Mouse (Mus musculus) erythroid progenitor cell, adult 5-6 weeks (primary cell): ENCODE measurements around the gene Frmd5. TPM values are rescaled to one million over a fixed set of nuclear protein-coding genes. Genes with fewer than 3 reads are reported as not detected.
"Not testable (repeated sequence)": the region's sequence is repeated elsewhere in the genome, so short reads cannot be mapped to it uniquely, and the experiment has no call there.

Experiments
- ATAC-seq: replicated peaks from 2 replicates; pipeline ENCODE4 v1.8.0; 2016; ENCODE audit warnings: moderate number of reproducible peaks, mild to moderate bottlenecking, moderate TSS enrichment, inconsistent platforms; ENCODE audit not compliant: poor library complexity, low FRiP score, severe bottlenecking
- total RNA-seq, 2 experiments: library from RNA; stranded (forward) in 1 of 2; stranded (reverse) in 1 of 2; fragments of 150-400 nt in 1 of 2; fragments of 186-747, 209-891 nt in 1 of 2; gene quantifications; 2 replicates each; pipeline versions ENCODE4 v1.2.3 to v1.2.4; 2015 to 2017; ENCODE audit warnings: low replicate concordance in 2 of 2

Gene Frmd5
- not detected in 2 replicates for total RNA-seq (2015; ENCODE audit: low replicate concordance)
- 0.26 TPM in 1 of 2 replicates, not detected in the other for total RNA-seq (2017; ENCODE audit: low replicate concordance)

DNA sequence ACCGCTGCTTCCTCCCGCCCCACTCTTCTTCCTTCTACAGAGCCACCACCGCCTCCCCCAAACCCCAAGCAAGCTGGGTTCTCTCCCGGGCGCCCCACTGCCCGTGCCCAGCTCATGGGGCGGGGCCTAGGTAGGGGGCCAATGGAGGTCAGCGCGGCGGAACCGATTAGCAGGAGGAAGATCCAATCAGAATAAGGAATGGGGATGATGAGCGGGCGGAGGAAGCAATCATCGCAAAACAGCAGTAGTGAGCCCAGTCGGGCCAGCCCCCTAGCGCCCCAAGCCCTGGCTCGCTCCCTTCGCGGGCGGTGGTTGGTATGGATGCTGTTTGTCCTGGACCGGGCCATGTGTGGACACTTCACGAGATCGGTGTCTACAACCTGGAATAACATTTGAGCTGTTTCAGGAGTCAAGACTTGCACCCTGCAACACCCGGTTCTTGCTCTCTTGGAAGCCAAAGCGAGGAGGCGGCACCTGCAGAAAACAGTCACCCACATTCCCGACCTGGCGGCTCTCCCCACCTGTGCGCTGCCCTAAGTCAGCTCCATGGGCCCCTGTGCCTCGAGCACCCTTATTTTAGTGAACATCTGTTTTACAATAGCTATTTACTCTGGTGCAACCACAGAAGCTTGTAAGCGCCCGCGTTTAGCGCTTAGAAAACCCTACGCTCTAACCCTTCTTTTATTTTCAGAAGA lies at the start of gene Frmd5:
TSS of gene Frmd5 (minus strand) at position 129 of the 695 bp plus-strand sequence.
- ATAC-seq: peak; percentile 42

DNA sequence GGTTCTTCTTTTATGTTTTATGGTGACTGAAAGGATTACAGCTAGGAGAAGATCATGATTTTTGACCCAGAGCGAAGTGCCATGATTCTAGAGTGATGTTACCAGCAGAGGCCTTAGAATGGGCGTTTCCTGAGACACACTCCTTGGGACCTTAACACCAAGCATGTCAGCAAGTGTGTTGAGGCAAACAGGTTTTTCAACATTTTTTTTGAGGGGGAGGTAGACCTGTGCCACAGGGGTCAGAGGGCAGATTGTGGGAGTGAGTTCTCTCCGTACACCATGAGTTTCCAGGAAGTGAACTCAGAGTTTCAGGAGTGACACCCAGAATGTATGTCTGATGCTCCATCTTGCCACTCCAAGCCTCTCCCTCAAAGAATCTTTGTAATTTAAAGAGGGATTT lies 47.1 kb upstream of the Frmd5 start:
- ATAC-seq: no peak

DNA sequence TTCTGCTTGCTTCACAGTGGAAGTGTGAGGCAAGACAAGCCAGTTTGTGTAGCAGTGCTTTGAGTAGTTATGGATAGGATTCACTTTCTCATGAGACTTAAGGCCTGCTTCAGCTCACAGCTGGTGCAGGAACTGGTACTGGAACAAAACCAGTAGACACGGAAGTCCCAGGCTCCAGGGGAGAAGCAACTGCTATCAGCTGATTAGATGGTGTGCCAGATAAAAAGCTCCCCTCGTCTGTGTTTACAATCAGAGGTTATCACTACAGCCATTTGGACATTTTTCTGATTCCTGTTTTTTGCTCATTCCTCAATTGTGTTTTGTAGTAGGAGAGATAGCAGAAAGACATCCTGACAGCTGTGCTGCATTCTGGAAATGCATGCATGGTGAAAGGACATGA lies 45.2 kb upstream of the Frmd5 start:
- ATAC-seq: no peak

DNA sequence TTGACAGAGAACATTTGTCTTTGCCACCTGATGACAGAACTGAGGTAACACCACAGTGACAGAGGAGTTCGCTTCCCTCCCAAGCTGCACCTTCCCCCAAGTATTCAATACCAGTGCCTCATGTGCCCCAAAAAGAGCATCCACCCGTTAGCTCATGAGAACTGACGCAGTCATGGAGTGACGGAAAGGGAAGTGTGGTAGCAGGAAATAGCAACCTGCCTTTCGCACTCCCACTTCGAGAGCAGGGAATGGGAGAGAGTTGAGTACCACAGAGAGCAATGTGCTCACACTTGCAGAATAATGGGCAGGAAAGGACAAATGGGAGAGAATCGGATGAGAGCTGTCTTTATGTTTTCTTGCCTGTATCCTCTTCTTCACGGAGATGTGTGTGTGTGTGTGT lies 39.2 kb upstream of the Frmd5 start:
- no peak for ATAC-seq

DNA sequence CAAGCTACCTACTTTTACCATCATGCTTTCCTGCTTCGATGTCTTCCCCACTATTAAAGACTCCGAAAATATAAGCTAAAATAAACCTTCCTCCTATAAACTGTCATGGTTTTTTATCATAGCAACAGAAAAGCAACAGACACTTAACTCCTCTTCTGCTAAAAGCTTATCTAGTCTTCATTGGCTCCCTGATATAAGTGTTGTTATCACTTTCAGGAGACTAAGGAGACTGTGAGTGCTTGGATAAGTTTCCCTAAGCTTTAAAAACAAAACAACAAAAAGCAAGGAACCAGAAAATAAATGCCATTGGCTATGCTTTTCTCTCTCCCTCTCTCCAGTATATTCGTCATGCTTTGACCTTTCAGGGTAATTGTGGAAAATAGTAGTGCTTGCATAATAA lies 35.4 kb upstream of the Frmd5 start:
- no peak for ATAC-seq

DNA sequence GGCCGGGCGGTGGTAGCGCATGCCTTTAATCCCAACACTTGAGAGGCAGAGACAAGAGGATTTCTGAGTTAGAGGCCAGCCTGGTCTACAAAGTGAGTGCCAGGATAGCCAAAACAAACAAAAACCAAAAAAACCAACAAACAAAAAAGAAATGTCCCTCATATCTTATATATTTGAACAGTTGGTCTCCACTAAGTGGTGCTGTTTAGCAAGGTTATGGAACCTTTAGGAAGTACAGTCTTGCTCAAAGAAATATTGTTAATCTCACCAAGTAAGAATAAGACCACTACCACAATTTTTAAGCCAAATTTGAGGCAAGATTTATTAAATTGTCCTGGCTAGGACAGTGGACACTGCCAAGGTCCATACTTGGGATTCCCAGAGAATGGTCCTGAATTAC lies 34.6 kb upstream of the Frmd5 start:
- no peak for ATAC-seq

DNA sequence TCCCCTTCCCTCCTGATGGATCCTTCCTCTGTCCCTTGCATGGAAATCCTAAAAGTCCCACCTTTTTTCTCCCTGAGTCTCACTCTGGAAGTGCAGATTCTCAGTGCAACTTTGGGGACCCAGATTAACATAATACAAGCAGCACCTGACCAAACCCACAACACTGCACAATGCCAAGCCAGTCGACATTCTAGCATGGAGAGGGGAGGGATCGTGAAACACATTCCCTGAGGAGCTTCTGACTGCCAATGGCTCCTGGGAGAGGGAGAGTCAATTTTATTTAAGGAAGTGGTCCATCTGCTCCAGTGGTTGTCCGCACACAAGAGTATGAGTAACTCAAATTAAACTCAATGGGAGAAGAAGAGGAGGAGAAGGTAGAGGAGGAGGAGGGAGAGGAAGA lies 28.0 kb upstream of the Frmd5 start:
- ATAC-seq: no peak

DNA sequence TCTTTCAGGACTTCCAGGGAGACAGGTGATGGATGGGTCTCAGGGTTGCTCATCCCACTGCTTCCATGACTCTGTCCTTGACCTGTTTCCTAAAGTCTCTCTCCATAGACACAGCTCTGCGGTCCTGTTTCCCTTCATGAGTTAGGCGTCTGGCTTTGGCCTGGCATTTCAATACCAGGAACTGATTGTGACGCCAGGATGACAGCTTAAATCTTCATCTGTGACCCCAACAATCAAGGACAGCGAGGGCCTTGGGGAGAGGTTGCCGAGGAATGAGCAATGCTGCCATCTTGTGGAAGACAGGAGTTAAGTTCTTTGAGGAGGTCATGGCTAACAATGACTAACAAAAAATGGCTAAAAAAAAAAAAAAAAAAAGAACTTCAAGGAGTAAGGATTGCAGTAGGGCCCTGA lies 25.6 kb upstream of the Frmd5 start:
- no peak for ATAC-seq

DNA sequence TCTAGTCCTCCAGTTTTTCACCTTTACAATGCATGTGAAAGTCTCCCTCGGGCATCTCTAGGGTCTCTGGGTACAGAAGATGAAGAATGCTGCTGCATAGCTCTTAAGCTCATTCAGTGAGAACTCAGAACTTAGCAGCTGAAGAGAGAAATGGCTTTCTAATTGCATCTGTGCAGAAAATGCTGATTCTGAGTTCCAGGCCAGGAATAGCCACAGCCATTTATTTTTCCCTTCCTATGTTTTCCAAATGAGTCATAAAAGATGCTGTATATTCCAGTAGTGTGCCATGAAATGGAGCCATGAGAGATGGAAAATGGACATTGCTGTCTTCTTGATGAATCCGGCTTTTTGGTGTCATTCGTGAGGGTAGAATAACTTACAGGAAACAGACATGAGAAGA lies 21.5 kb upstream of the Frmd5 start:
- ATAC-seq: no peak

DNA sequence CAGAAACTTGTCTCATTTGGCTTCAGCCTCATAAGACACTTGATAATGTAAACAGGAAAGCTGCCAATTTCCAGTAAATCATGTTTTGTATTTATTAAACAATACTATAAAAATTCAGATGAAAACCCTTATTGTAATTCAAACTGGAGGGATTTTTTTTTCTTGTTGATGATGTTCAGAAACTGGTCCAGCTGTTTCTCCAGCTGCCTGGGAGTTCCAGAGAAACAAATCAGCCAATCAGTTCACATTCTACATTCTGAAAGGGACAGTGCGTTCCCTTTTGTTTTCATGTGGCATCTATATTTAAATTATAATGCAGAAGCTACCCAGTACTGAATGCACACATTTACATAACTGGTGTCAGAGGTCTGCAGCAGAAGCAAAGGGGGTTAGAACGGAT lies 19.3 kb upstream of the Frmd5 start:
- no peak for ATAC-seq

DNA sequence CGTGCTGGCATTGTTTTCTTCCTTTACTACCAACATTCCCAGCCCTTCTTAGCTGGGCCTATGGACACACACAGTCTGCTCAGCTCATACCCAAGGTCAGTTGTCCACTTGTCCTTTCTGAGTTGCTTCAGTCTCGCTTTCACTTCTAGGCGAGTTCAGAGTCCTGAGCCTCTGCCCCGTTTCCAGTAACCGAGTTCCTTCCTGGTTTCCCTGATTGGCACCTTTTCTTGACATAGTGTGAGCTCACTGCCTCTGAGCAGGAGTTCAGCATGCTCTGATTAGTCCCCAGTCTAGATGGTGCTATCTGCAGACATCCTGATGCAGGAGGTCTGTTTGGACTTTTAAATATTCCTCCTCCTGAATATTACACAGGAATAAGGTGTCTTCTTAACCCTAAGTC lies 17.8 kb upstream of the Frmd5 start:
- ATAC-seq: no peak

DNA sequence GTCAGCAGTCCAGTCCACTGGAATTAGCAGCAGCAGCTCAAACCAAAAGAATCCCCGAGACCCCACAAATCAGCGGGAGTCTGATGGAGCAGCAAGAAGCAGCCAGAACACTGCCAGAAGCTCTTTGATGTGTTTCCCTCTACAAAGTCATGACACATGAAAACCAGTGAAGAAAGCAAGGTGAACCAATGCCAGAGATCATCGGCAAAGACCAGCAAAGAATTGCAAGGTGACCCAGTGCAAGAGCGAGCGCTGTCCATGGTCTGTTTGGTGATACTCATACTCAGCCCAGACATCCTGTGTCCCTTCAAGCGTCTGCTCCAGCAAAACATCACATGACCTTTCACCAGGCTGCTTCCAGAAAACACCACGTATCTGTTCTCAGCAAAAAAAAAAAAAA lies 14.9 kb upstream of the Frmd5 start:
- no peak for ATAC-seq

DNA sequence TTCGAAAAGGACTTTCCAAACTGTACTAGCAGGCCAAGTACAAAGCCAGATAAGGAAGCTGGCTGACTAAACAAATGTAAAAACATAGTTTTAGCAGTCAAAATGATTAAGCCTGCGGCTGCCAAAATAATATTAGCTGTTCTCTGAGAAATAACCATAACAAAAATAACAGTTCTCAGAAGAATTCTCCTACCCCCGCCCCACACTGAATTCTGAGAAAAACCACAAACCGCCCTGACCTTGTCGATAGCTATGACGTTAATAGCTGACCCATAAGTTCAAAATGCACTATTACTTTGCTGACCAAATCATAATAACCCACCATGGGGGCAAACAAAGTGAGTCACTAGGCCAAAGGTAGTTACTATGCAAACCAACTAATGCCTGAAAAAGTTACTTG lies 4.0 kb upstream of the Frmd5 start:
- ATAC-seq: not testable (repeated sequence)

DNA sequence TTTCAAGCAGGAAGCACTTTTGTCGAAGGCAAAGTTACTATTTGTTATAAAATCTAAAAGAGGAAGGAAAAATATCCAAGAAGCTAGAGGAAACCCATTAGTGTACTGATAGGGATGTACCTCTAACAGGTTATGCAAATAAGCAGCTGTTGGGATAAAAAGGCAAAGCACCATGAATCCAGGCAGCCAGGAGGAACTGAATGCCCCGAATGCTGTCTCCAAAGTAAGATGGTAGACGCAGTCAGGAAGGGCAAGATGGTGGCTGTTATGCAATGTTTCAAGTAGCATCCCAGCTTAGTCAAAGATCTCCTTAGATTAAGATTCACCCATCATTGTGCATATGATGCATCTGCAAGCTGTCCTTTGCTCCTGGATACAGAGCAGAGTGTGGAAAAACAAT lies 2.2 kb upstream of the Frmd5 start:
- ATAC-seq: no peak

DNA sequence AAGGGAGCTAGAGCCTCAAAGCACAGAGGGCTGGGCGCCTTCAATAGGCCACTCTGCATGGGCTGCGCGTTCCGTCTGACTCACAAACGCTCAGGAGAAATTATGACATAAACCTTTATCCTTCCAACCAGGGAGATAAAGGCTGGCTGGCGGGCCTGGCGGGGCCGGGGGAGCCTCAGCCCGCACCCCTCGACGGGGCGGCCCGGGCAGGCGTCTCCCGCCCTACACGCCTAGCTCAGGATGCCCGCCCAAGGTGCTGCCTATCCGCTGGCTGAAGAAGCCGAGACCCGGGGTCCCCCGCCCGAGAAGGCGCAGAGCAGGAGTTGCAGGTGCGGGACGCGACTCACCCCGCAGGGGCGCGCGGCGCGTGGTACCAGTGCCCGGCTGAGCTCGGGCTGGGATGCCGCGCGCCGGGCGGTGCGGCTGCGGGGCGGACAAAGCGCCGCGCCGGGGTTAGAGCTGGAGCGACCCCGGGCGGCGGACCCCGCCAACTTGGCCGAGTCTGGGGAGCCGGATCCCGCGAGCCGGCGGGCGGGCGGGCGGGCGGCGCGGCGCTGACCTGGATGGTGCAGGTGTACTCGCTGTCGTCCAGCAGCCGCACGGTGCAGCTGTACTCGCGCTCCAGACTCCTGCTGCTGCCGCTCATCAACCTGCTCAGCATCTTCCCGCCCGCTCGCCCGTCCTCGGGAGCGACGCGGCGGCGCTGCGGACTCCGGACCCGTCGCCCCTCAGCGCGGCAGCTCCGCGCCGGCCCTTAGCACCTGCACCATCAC lies 530 bp downstream of the Frmd5 start:
- ATAC-seq: no peak

DNA sequence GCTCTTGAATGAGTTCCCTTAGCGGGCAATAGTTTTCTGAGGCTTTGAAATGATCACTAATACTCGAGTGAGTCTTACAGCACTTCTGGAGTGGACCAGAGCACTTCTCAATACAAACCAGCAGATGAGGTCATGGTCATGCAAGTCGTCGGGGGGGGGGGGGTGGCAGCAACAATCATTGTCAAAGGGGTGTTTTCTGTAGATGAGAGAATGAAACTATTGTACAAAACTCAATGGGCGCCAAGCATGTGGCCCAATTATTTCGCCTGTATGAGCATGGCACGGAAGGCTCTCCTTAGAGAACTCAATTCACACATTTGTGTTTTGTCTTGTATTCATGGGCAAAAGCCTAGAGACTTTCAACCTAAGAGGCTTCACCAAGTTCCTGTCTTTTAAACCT lies 7.8 kb downstream of the Frmd5 start:
- no peak for ATAC-seq

DNA sequence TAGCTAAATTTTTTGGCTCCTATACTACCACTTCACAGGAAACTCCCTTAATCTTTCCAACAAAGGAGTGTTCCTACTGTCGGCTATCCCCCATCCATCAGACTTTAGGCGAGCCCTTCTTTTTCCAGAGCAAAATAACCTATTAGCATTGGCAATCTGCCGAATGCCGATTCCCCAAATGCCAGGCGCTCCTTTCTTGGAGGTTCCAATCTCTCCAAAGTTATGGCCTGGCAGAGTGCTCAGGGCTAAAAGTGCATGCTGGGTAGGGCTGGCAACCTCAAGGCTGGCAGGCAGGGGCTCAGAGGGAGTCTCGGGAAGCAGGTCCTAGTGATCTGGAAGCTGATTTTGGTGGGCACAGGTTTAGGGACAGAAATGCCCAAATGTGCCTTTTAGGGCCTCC lies 10.9 kb downstream of the Frmd5 start:
- ATAC-seq: no peak

DNA sequence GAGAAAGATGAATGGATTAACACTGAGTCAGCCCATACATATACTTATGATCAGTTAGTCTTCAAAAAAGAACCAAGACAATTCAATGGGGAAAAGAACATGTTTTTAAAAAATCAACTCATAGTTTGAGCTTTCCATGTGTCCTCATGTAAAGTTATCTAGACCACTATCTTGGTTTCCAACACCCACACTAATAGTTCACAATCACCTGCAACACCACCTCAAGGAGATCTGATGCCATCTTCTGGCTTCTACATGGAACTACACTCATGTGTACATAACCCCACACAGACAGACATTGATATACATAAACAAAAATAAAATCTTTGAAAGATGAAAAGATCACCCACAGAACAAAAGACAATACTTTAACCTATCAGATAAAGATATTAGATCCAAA lies 17.1 kb downstream of the Frmd5 start:
- ATAC-seq: no peak

DNA sequence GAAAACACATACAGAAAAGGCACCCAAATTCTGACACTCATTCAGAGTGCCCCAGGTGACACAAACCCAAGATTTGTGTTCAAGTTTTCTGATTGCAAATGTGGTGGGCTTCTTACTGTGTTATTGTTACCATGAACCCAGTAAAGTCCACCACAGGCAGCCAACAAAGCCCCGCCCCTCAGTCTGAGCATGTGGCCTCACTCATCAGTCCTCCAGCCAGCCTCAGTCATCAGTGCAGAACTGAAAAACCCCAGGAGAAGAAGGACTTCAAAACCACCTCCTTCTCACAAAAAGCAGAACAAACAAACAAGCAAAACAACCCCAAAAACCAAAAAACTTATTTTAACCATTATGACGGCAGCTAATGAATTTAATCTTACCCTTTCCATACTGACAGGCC lies 18.5 kb downstream of the Frmd5 start:
- no peak for ATAC-seq

DNA sequence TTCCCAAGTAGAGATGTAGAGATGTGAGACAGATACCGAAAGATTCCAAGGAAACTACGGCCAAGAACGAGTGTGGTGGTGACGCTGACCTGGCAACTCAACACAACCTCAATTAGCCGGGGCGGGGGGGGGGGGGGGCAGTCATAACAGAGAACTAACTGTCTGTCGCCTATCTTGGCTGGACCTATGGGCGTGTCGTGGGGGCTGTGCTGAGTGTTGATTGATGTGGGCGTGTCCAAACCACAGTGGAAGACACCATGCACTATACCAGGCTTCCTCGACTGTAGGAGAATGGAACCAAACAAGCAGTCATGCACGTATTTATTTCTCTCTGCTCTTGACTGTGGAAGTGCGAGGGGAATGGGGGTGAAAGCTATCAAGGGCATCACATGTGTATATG lies 19.1 kb downstream of the Frmd5 start:
- no peak for ATAC-seq

DNA sequence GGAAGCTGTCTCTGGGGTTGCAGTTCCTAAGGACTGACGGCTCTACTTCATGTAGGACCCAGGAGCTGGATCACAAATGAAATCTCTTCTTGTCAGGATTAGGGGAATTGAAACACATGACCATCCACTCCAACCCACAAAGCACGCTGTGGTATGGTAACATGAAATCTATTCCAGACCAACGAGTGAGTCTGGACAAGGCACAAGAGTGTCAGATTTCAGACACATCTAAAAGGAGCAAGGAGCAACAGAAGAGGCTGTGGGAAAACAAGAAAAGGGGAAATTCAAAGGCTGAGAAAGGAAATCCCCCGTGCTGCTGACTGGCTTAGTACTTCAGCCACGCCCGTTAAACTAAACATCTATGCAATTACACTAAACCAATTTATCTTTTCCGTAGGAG lies 19.6 kb downstream of the Frmd5 start:
- ATAC-seq: no peak

DNA sequence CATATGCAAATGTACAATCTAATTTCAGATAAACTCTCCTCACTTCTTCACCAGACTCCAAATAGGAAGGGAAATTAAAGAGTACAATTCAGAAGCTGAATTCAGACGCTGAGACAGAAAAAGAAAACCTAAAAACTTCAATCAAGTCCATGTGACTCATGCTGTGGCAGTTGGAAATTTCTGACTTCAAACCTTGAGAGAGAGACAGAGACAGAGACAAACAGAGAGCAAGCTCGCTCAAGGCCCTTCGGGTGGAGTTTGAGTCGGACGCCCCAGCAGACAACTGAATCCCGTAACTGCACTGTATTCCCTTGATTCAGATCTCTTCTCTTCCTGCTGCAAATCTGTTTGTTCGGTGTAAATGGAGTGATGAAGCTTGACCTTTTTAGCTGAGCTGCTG lies 30.7 kb downstream of the Frmd5 start:
- no peak for ATAC-seq
